Mouse (Mus musculus) stomach, postnatal 0 days (tissue): ENCODE data around the gene Cds2. TPM values are rescaled to one million over a fixed set of nuclear protein-coding genes. Genes with fewer than 3 reads are reported as not detected.

ENCODE experiments used
- ATAC-seq: fragments of 200-750 bp; cut with Nextera tagmentation; 2 replicates; pipeline ENCODE4 v1.8.0; 2017; ENCODE audit not compliant: low FRiP score, low TSS enrichment
- DNase-seq: peaks from one replicate; pipeline ENCODE4 v3.0.0-alpha.2; 2016; ENCODE audit warnings: low spot score
- H3K27ac ChIP-seq: fragments of 300-500 bp; sonication (generic); replicated peaks from 2 replicates; pipeline ENCODE4 v1.5.1; 2014; ENCODE audit warnings: mild to moderate bottlenecking, control low read depth
- H3K27me3 ChIP-seq: fragments of 300-500 bp; sonication (generic); 2 replicates; pipeline ENCODE4 v1.6.1; 2014; ENCODE audit warnings: low read length; ENCODE audit not compliant: control insufficient read depth, insufficient read depth
- H3K36me3 ChIP-seq: fragments of 300-500 bp; sonication (generic); 2 replicates; pipeline ENCODE4 v1.6.1; 2014; ENCODE audit warnings: low read length, mixed read lengths; ENCODE audit not compliant: control insufficient read depth, insufficient read depth
- H3K4me1 ChIP-seq: fragments of 300-500 bp; sonication (generic); replicated peaks from 2 replicates; pipeline ENCODE4 v1.6.1; 2014; ENCODE audit warnings: antibody characterized with exemption; ENCODE audit not compliant: control insufficient read depth, insufficient read depth
- H3K4me2 ChIP-seq: fragments of 300-500 bp; sonication (generic); replicated peaks from 2 replicates; pipeline ENCODE4 v1.6.1; 2014; ENCODE audit warnings: low read depth, mild to moderate bottlenecking, control low read depth, moderate library complexity
- H3K4me3 ChIP-seq: fragments of 300-500 bp; sonication (generic); 2 replicates; pipeline ENCODE4 v1.5.1; 2014; ENCODE audit warnings: low read depth, low read length, control low read depth
- H3K9ac ChIP-seq: fragments of 300-500 bp; sonication (generic); 2 replicates; pipeline ENCODE4 v1.6.1; 2014; ENCODE audit warnings: mild to moderate bottlenecking, low read length, control low read depth, mixed read lengths
- H3K9me3 ChIP-seq: fragments of 300-500 bp; sonication (generic); 2 replicates; pipeline ENCODE4 v1.6.1; 2016; ENCODE audit warnings: low read length; ENCODE audit not compliant: control insufficient read depth
- CTCF ChIP-seq: IDR thresholded peaks from 2 replicates; pipeline ENCODE4 v1.5.1; 2016; ENCODE audit warnings: antibody characterized with exemption, low read depth, mild to moderate bottlenecking, moderate library complexity
- EP300 ChIP-seq: optimal IDR thresholded peaks from 2 replicates; pipeline ENCODE3; 2016; ENCODE audit warnings: antibody characterized with exemption
- WGBS: fragments of 180-500 bp; shearing (Covaris S2); extraction: QIAGEN DNeasy Blood & Tissue Kit; methylation state at CpG from one replicate; pipeline ENCODE4 v1.1.7; 2014; 5-methylcytosine and 5-hydroxymethylcytosine counted together
- polyA plus RNA-seq: library from polyadenylated mRNA; unstranded; fragments of >200 nt; fragmentation: Nextera tagmentation; extraction: Ambion mirVana; gene quantifications from 2 replicates; pipeline ENCODE4 v1.2.1, GENCODE M21; 2015

Cds2 gene
- polyA plus RNA-seq, 1 experiment from 2014 or later = 12.6 TPM

- DNase-seq (no peak), ATAC-seq (no peak)
- Histone ChIP-seq H3K9me3 (no peaks in the 10 kb centered on the region), H3K27me3 (no peaks in the 10 kb centered on the region), H3K4me1 (no peaks in the 10 kb centered on the region), H3K4me3 (no peak overlapping the region), H3K36me3 (no peaks in the 10 kb centered on the region), H3K9ac (no peak overlapping the region), H3K27ac (no peak overlapping the region), H3K4me2 (no peak overlapping the region)
- WGBS = 42% methylated on average over 6 of the region's 6 CpGs
- TF ChIP-seq CTCF (no peak), EP300 (no peak)
Observed at GRCm38 (mm10) chr2:132272694-132273389, 9.9 kb downstream of the Cds2 start.

DNA sequence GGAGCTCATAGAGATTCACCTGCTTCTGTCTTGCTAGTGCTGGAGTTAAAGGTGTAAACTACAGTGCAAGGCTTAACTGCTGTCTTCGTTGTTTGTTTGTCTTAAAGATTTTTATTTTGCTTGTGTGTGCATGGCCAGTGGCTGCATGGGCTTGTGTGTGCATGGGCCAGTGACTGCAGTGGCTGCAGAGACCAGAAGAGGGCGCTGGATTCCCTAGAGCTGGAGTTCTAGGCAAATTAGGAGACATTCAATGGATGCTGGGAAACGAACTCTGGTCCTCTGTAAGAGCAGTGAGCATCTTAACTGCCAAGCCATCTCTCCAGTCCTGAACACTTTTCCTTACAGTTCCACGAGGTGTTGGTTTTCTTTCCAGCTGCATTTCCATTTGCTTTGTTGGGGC is 12.6 kb downstream of the Cds2 start:
- ATAC-seq (no peak), DNase-seq (no peak)
- Histone ChIP-seq H3K4me3 (no peak overlapping the region), H3K9ac (no peak overlapping the region), H3K9me3 (no peaks in the 10 kb centered on the region), H3K36me3 (no peaks in the 10 kb centered on the region), H3K27ac (no peak overlapping the region; the same call in 1 of the 2 replicates), H3K4me1 (no peaks in the 10 kb centered on the region; the same call in 1 of the 2 replicates), H3K4me2 (no peak overlapping the region), H3K27me3 (no peaks in the 10 kb centered on the region)
- TF ChIP-seq CTCF = peak; percentile 37
- no peak for TF ChIP-seq EP300
- WGBS = 70% methylated on average over 4 of the region's 4 CpGs

DNA sequence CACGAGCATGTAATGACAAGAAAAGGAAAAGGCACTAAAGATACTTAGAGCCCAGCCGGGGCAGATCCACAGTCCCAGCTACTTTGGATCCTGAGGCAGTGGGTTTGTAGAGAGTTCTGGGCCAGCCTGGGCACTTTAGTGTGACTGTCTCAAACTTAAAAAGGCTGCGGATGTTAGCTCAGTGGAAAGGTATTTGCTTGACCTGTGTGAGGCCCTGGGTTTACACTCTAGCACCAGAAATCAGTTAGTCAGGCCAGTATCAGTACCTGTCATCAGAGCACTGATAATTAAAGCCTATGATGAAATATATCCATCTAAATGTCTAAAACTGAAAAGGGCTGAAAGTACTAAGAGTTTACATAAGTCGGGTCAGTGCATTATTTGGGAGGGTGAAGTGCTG is 13.3 kb downstream of the Cds2 start:
- Histone ChIP-seq H3K27ac (no peak overlapping the region), H3K9ac (no peak overlapping the region), H3K9me3 (no peaks in the 10 kb centered on the region), H3K4me3 (no peak overlapping the region), H3K4me1 (no peaks in the 10 kb centered on the region; the same call in 1 of the 2 replicates), H3K4me2 (no peak overlapping the region), H3K27me3 (no peaks in the 10 kb centered on the region), H3K36me3 (no peaks in the 10 kb centered on the region)
- 45% methylated on average over 4 of the region's 4 CpGs for WGBS
- no peak for DNase-seq
- no peak for TF ChIP-seq CTCF
- no peak for TF ChIP-seq EP300
- ATAC-seq = no peak

DNA sequence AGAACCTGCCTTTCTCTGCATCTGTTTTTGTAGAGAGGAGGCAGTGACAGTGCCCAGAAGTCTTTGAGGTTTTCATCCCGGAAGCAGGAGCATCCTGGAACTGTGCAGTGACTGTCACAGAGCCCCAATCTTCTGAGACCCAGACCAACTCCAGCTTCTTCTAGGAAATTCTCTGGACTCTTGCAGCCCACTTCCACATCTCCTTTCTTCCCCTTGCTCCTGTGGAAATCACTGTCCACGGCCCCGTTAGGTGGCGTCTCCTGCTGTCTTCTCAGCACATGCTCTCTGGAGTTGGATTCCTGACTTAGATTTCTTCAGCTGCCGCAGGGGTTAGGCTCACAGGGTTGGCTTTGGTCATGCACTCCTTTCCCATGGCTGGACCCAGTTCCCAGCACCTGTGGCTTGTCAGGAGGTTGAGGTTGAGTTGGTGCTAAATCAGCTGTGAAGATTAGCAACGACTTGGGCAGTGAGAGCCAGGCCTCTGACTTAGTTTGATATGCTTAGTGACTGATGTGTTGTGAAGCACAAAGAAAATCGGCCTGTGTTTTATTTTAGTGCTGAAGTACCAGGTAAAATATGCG is 15.4 kb downstream of the Cds2 start:
- WGBS = 77% methylated on average over 8 of the region's 8 CpGs
- H3K4me3 ChIP-seq = no peak overlapping the region
- H3K4me1 ChIP-seq = peaks cover 7% of the 10 kb centered on the region
- H3K27me3 ChIP-seq = no peaks in the 10 kb centered on the region
- no peak overlapping the region for H3K27ac ChIP-seq
- H3K9ac ChIP-seq = no peak overlapping the region
- no peaks in the 10 kb centered on the region for H3K9me3 ChIP-seq
- no peak overlapping the region for H3K4me2 ChIP-seq
- DNase-seq (no peak), ATAC-seq (no peak)
- H3K36me3 ChIP-seq = no peaks in the 10 kb centered on the region; the same call in 1 of the 2 replicates
- TF ChIP-seq EP300 = no peak

- 69% methylated on average over 3 of the region's 3 CpGs for WGBS
- ATAC-seq (no peak), DNase-seq (no peak)
- Histone ChIP-seq H3K27me3 (no peaks in the 10 kb centered on the region), H3K4me1 (peaks cover 7% of the 10 kb centered on the region), H3K9me3 (no peaks in the 10 kb centered on the region), H3K9ac (no peak overlapping the region), H3K36me3 (no peaks in the 10 kb centered on the region; the same call in 1 of the 2 replicates), H3K27ac (no peak overlapping the region), H3K4me2 (no peak overlapping the region), H3K4me3 (no peak overlapping the region)
- TF ChIP-seq EP300 = no peak
- no peak for TF ChIP-seq CTCF
Observed at GRCm38 (mm10) chr2:132279336-132279882, 16.5 kb downstream of the Cds2 start.

DNA sequence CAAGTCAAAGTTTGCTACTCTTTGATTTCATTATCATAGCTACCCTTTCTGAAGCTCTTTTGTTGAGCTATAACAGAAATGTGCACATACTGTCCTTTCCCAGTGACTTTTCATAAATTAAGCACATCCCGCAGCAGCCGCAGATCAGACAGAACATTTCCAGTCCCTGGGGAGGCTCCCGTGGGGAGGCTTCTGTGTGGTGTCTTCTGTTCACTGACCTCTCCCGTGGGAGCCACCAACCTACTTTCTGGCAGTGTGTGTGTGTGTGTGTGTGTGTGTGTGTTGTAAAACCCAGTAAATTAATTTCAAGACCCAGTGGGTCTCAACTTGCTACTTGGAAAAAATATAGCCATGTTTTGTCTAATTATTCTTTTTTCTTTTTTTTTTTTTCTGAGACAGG is 17.0 kb downstream of the Cds2 start:
- Histone ChIP-seq H3K4me2 (no peak overlapping the region), H3K4me1 (peaks cover 7% of the 10 kb centered on the region), H3K27me3 (no peaks in the 10 kb centered on the region), H3K4me3 (no peak overlapping the region), H3K27ac (no peak overlapping the region), H3K36me3 (no peaks in the 10 kb centered on the region; the same call in 1 of the 2 replicates), H3K9ac (no peak overlapping the region), H3K9me3 (no peaks in the 10 kb centered on the region)
- TF ChIP-seq EP300 = no peak
- no peak for DNase-seq
- ATAC-seq = no peak
- WGBS = 52% methylated on average over 4 of the region's 4 CpGs
